Mouse (Mus musculus): ENCODE measurements around the gene Fance. TPM values are rescaled to one million over a fixed set of nuclear protein-coding genes. Genes with fewer than 3 reads are reported as not detected.
A peak's percentile ranks its signal among the peaks of the same experiment; 100 is the strongest.

Fance gene
- total and polyA plus RNA-seq, 2 experiments from 2014 or later, result 26.1 to 33.4 TPM

DNA sequence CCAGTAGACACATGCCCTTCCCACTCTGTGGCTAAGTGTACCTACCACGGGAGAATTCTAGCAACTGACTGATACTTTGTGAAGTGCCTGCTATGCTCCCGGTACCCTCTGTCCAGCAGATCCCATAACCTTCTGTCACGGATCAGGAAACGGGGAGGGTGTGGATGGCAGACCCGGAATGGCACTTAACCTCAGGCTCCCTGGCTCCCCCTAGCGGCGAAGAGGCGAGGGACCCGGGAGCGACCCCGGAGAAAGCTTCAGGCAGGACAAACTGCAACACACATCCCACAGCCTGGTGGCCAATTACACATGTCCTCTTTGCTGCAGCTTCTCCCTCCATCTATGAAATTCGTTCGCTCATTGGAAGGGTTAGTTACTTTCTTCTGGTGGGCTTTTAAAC, 55.1 kb downstream of the Fance start:
- H3K27me3 ChIP-seq (ENCODE audit: insufficient read depth, low read length), result peaks cover 18% of the 10 kb centered on the region
- H3K27ac ChIP-seq (ENCODE audit: low read depth, low read length), result no peak overlapping the region
- no peak for ATAC-seq (ENCODE audit: low FRiP score)
- DNase-seq (ENCODE audit: low spot score), result peak; percentile 42
- no peak overlapping the region for H3K4me2 ChIP-seq (ENCODE audit: low read depth, low read length, poor library complexity, severe bottlenecking)
- H3K4me1 ChIP-seq (ENCODE audit: insufficient read depth, low read length), result 0 out of 2 replicates have a peak, but pooled peaks cover under 1% of the 10 kb centered on the region
- H3K4me3 ChIP-seq (ENCODE audit: low read depth, low read length), result no peak overlapping the region
- no peaks in the 10 kb centered on the region for H3K9me3 ChIP-seq (ENCODE audit: low read length)
- H3K9ac ChIP-seq (replicated peaks; ENCODE audit: low read length, poor library complexity, severe bottlenecking), result no peak overlapping the region
- no peaks in the 10 kb centered on the region for H3K36me3 ChIP-seq (ENCODE audit: insufficient read depth, low read length)
- WGBS, result 3% methylated on average over 13 of the region's 13 CpGs
- TF ChIP-seq CTCF (IDR thresholded peaks at IDR 0.05), result peak; percentile 69

DNA sequence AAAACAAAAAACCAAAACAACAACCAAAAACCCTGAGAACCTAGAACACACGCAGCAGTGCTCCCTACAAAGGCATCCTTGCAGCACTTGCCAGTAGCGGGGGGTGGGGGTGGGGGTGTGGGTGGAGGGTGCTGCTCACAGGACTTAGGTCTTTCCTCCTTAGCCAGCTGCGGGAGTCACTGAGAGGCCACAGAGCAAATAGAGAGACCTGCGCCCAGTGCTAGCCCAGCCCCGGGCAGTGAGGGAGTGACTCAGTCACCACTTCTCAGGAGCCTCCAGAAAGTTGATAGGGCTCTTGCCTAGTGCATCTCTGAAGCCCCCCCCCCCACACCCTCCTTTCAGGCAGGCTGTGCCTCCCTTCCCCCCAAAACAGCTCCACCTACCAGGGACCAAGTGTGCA, 55.7 kb downstream of the Fance start:
- H3K4me1 ChIP-seq (ENCODE audit: insufficient read depth, low read length), result no peaks in the 10 kb centered on the region
- H3K9me3 ChIP-seq (ENCODE audit: low read length), result no peaks in the 10 kb centered on the region
- no peak overlapping the region for H3K4me2 ChIP-seq (ENCODE audit: low read depth, low read length, poor library complexity, severe bottlenecking)
- no peaks in the 10 kb centered on the region for H3K36me3 ChIP-seq (ENCODE audit: insufficient read depth, low read length)
- H3K27ac ChIP-seq (ENCODE audit: low read depth, low read length), result no peak overlapping the region
- TF ChIP-seq CTCF (IDR thresholded peaks at IDR 0.05), result no peak
- no peak overlapping the region for H3K9ac ChIP-seq (replicated peaks; ENCODE audit: low read length, poor library complexity, severe bottlenecking)
- peaks cover 18% of the 10 kb centered on the region for H3K27me3 ChIP-seq (ENCODE audit: insufficient read depth, low read length)
- DNase-seq (ENCODE audit: low spot score) (no peak), ATAC-seq (ENCODE audit: low FRiP score) (no peak)
- 78% methylated on average over 5 of the region's 5 CpGs for WGBS
- H3K4me3 ChIP-seq (ENCODE audit: low read depth, low read length), result no peak overlapping the region

DNA sequence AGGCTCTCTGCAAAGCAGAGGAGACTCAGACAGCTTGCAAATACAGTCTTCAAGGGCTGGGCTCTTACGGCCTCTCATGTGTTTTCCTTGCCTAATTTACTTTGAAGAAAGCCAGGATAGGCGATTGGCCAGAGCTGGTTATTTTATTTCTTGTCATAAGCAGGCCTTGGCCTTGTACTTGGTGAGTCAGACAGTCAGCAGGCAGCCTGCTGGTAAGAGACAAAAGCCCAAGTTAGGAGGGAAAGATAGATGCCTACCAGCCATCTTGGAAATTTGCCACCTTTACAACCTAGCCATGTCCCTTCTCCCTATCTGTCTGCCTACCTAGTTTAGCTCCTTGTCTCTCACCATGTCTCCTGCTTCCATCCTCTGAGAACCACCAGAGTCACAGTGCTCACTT, 58.0 kb downstream of the Fance start:
- Histone ChIP-seq H3K27me3 (ENCODE audit: insufficient read depth, low read length) (peaks cover 23% of the 10 kb centered on the region; the same call in 1 of the 2 replicates), H3K4me3 (ENCODE audit: low read depth, low read length) (no peak overlapping the region), H3K36me3 (ENCODE audit: insufficient read depth, low read length) (no peaks in the 10 kb centered on the region), H3K27ac (ENCODE audit: low read depth, low read length) (no peak overlapping the region), H3K4me2 (ENCODE audit: low read depth, low read length, poor library complexity, severe bottlenecking) (no peak overlapping the region), H3K9ac (replicated peaks; ENCODE audit: low read length, poor library complexity, severe bottlenecking) (no peak overlapping the region), H3K4me1 (ENCODE audit: insufficient read depth, low read length) (no peaks in the 10 kb centered on the region), H3K9me3 (ENCODE audit: low read length) (no peaks in the 10 kb centered on the region)
- 72% methylated on average over 2 of the region's 2 CpGs for WGBS
- TF ChIP-seq CTCF (IDR thresholded peaks at IDR 0.05), result no peak
- no peak for DNase-seq (ENCODE audit: low spot score)
- no peak for ATAC-seq (ENCODE audit: low FRiP score)

DNA sequence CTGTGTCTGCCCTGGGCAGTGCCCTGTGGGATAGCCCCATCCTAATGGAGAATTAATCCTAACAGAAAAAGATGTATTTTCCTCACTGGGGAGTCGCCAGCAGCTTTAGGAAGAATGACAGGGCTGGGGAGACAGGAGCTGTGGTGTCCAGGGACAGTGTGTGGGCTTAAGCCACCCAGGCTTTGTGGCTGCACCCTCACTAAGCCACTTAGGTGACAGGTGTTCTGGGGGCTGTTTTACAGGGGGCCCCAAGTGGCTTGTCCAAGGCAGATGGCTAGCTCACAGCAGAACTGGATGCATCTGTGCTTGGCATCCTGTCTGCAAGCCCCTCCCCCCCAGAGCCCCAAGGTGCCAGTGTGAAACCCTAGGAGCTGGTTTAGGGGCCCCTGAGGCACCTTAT, 58.6 kb downstream of the Fance start:
- DNase-seq (ENCODE audit: low spot score) (no peak), ATAC-seq (ENCODE audit: low FRiP score) (no peak)
- peaks cover 28% of the 10 kb centered on the region; the same call in 1 of the 2 replicates for H3K27me3 ChIP-seq (ENCODE audit: insufficient read depth, low read length)
- 48% methylated on average over 1 of the region's 1 CpGs for WGBS
- no peak overlapping the region for H3K9ac ChIP-seq (replicated peaks; ENCODE audit: low read length, poor library complexity, severe bottlenecking)
- no peak overlapping the region for H3K27ac ChIP-seq (ENCODE audit: low read depth, low read length)
- no peaks in the 10 kb centered on the region for H3K9me3 ChIP-seq (ENCODE audit: low read length)
- H3K4me3 ChIP-seq (ENCODE audit: low read depth, low read length), result no peak overlapping the region
- TF ChIP-seq CTCF (IDR thresholded peaks at IDR 0.05), result no peak
- H3K4me2 ChIP-seq (ENCODE audit: low read depth, low read length, poor library complexity, severe bottlenecking), result no peak overlapping the region
- no peaks in the 10 kb centered on the region for H3K36me3 ChIP-seq (ENCODE audit: insufficient read depth, low read length)
- H3K4me1 ChIP-seq (ENCODE audit: insufficient read depth, low read length), result no peaks in the 10 kb centered on the region

DNA sequence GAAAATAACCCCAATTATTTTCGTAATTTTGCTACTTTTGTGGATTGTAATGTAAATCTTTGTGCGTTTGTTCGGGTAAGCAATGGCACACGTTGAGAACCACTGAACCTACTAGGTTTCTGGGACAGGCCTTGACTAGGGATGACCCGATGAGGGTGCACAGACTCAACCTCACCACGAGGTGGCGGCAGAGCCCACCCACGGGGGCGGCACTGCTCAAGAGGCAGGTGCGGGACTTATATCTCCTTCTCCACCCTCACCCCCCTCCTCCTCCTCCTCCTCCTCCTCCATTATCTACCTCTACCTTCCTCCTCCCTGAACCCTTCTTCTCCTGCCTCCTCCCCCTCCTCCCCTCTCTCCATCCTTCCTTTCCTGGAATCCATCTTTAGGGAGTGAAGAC, 60.5 kb downstream of the Fance start:
- Histone ChIP-seq H3K4me2 (ENCODE audit: low read depth, low read length, poor library complexity, severe bottlenecking) (no peak overlapping the region), H3K36me3 (ENCODE audit: insufficient read depth, low read length) (no peaks in the 10 kb centered on the region), H3K9me3 (ENCODE audit: low read length) (no peaks in the 10 kb centered on the region), H3K27me3 (ENCODE audit: insufficient read depth, low read length) (peaks cover 28% of the 10 kb centered on the region; the same call in 1 of the 2 replicates), H3K4me1 (ENCODE audit: insufficient read depth, low read length) (no peaks in the 10 kb centered on the region), H3K9ac (replicated peaks; ENCODE audit: low read length, poor library complexity, severe bottlenecking) (no peak overlapping the region), H3K27ac (ENCODE audit: low read depth, low read length) (no peak overlapping the region), H3K4me3 (ENCODE audit: low read depth, low read length) (no peak overlapping the region)
- no peak for ATAC-seq (ENCODE audit: low FRiP score)
- peak; percentile 32 for DNase-seq (ENCODE audit: low spot score)
- 16% methylated on average over 10 of the region's 10 CpGs for WGBS
- TF ChIP-seq CTCF (IDR thresholded peaks at IDR 0.05), result peak; percentile 79

DNA sequence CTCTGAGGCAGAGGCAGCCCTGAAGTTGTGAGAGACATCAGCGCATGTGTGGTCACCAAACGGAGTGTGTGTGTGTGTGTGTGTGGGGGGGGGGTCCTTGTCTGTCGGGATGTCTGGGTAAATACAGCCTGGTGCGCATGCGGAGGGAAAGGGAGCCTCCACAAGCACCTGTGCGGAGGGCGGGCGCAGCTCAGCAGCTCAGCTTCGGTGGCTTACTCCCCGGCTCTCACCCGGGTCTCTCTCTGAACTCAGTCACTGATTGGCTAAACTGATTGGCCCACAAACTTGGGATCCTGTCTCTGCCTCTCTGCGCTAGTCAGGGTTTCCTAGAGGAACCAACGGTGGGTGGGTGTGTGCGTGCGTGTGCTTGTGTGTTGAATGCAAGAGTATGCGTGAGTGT, 61.2 kb downstream of the Fance start:
- no peaks in the 10 kb centered on the region for H3K9me3 ChIP-seq (ENCODE audit: low read length)
- peaks cover 28% of the 10 kb centered on the region; the same call in 1 of the 2 replicates for H3K27me3 ChIP-seq (ENCODE audit: insufficient read depth, low read length)
- no peak overlapping the region for H3K4me3 ChIP-seq (ENCODE audit: low read depth, low read length)
- no peaks in the 10 kb centered on the region for H3K4me1 ChIP-seq (ENCODE audit: insufficient read depth, low read length)
- no peaks in the 10 kb centered on the region for H3K36me3 ChIP-seq (ENCODE audit: insufficient read depth, low read length)
- 15% methylated on average over 15 of the region's 16 CpGs for WGBS
- H3K9ac ChIP-seq (replicated peaks; ENCODE audit: low read length, poor library complexity, severe bottlenecking), result no peak overlapping the region
- H3K27ac ChIP-seq (ENCODE audit: low read depth, low read length), result no peak overlapping the region
- no peak for DNase-seq (ENCODE audit: low spot score)
- TF ChIP-seq CTCF (IDR thresholded peaks at IDR 0.05), result no peak
- ATAC-seq (ENCODE audit: low FRiP score), result no peak
- H3K4me2 ChIP-seq (ENCODE audit: low read depth, low read length, poor library complexity, severe bottlenecking), result peak overlapping the region; percentile 26
